Mouse (Mus musculus) left cerebral cortex, postnatal 10 days (tissue): ENCODE results near the gene Pramef6. TPM values are rescaled to one million over a fixed set of nuclear protein-coding genes. Genes with fewer than 3 reads are reported as not detected.
"Not testable (repeated sequence)": the region's sequence is repeated elsewhere in the genome, so short reads cannot be mapped to it uniquely, and the experiment has no call there.

Experiments used
- DNase-seq, 2 experiments: peaks; one replicate each; pipeline ENCODE4 v3.0.0; 2021 to 2022; ENCODE audit warnings: low spot score in 2 of 2, mixed read lengths in 1 of 2; ENCODE audit errors: extremely low spot score in 1 of 2
- intact Hi-C: fragments of 180-260 bp; cut with DNase I; formaldehyde crosslinking; loops from one replicate; pipeline ENCODE4 v1.15.1; 2025
- total RNA-seq, 2 experiments: library from RNA; stranded (reverse); gene quantifications; 2 replicates each; pipeline ENCODE4 v1.2.3; 2021

Gene Pramef6
- not detected for total RNA-seq

- intact Hi-C loops, DNase-seq: not testable (repeated sequence)
Measured at GRCm38 (mm10) chr4:143900280-143900679, at the start of gene Pramef6. Gene Pramef6, minus strand, starts transcription at chr4:143900380.

DNA sequence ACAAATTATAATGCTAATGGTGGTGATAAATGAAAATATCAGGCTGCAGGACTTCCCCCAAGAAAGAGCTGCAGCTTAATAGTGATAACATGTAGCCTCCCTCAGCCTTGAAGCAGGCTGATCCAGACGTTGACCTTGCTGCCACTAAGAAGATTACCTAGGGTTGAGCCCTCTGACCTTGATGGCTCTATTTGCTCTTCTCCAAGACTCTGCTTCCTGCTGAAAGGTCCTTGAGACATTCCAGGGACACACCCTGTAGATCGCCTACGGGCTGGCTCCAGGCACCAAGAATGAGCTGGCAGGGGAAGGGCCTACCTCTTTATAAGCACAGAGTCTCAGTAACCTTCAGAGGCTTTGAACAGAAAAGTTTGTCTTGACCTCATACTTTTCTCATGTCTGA is 5.8 kb downstream of the Pramef6 start:
- intact Hi-C loops, result loop anchor here (10.0 kb wide), 1 partner anchor 280 kb away; the partner anchor contains the start of gene Gm13083
- DNase-seq, result not testable (repeated sequence)

- DNase-seq, intact Hi-C loops: not testable (repeated sequence)
Measured at GRCm38 (mm10) chr4:143882371-143882770, 17.8 kb downstream of the Pramef6 start.

- intact Hi-C loops, DNase-seq: not testable (repeated sequence)
Measured at GRCm38 (mm10) chr4:143846197-143846596, 54.0 kb downstream of the Pramef6 start, which contains the start of gene Gm13103. Gene Gm13103, plus strand, starts transcription at chr4:143846497.

Other genes with a start within 250 kb of the Pramef6 start
- gene Gm13088, start 243.1 kb downstream of the Pramef6 start, total RNA-seq, result not detected
- not detected for gene Gm13089, start 197.7 kb downstream of the Pramef6 start, total RNA-seq
- gene Gm13078, start 180.9 kb downstream of the Pramef6 start, total RNA-seq, result not detected
- gene Gm13023, start 111.0 kb downstream of the Pramef6 start, total RNA-seq, result not detected
- not detected for gene Gm13084, start 84.3 kb downstream of the Pramef6 start, total RNA-seq
- gene Gm13103, start 53.9 kb downstream of the Pramef6 start, total RNA-seq, result not detected
- not detected for gene Pramef25, start 50.6 kb upstream of the Pramef6 start, total RNA-seq
- not detected for gene Gm13101, start 66.6 kb upstream of the Pramef6 start, total RNA-seq
- gene Pramef17, start 94.0 kb upstream of the Pramef6 start, total RNA-seq, result not detected
- gene Pramel4, start 158.7 kb upstream of the Pramef6 start, total RNA-seq, result not detected
- gene Gm13102, start 206.1 kb upstream of the Pramef6 start, total RNA-seq, result not detected